Mouse (Mus musculus) G1E (cell line): ENCODE data around the gene Ccdc141. TPM values are rescaled to one million over a fixed set of nuclear protein-coding genes. Genes with fewer than 3 reads are reported as not detected.

Source experiments
- ATAC-seq: 2 replicates; pipeline ENCODE4 v1.8.0; 2016; ENCODE audit warnings: mild to moderate bottlenecking; ENCODE audit not compliant: insufficient number of reproducible peaks, poor library complexity, low FRiP score, severe bottlenecking; ENCODE audit errors: extremely low read depth
- DNase-seq: peaks from one replicate; pipeline ENCODE4 v3.0.0; 2012; ENCODE audit warnings: low spot score
- H3K27me3 ChIP-seq: 2 replicates; pipeline ENCODE4 v1.6.1; 2012; ENCODE audit warnings: mild to moderate bottlenecking, low read length, inconsistent platforms; ENCODE audit not compliant: insufficient read depth
- H3K36me3 ChIP-seq: replicated peaks from 2 replicates; pipeline ENCODE3; 2012; ENCODE audit warnings: mild to moderate bottlenecking, inconsistent platforms
- H3K4me1 ChIP-seq: 2 replicates; pipeline ENCODE4 v1.6.1; 2012; ENCODE audit warnings: low read depth, low read length, inconsistent platforms, mixed read lengths; ENCODE audit not compliant: insufficient read depth
- H3K4me3 ChIP-seq: 2 replicates; pipeline ENCODE4 v1.5.1; 2012; ENCODE audit warnings: low read depth, mild to moderate bottlenecking, inconsistent platforms, low read length, moderate library complexity, mixed read lengths
- H3K9me3 ChIP-seq: replicated peaks from 2 replicates; pipeline ENCODE4 v1.6.1; 2012; ENCODE audit warnings: inconsistent platforms
- CTCF ChIP-seq: IDR thresholded peaks from 2 replicates; pipeline ENCODE4 v1.5.1; 2012; ENCODE audit warnings: low read depth, low read length, inconsistent platforms, mixed read lengths
- GATA1 ChIP-seq: IDR thresholded peaks from 2 replicates; pipeline ENCODE4 v1.6.1; 2012; ENCODE audit warnings: borderline replicate concordance, low read length, inconsistent platforms, mixed read lengths
- GATA2 ChIP-seq: IDR thresholded peaks from 2 replicates; pipeline ENCODE4 v1.6.1; 2012; ENCODE audit warnings: low read depth, low read length, inconsistent platforms, borderline replicate concordance
- POLR2AphosphoS5 ChIP-seq: IDR thresholded peaks from 2 replicates; pipeline ENCODE4 v1.6.1; 2012; ENCODE audit warnings: low read depth, low read length, inconsistent platforms; ENCODE audit not compliant: insufficient replicate concordance
- TAL1 ChIP-seq: conservative IDR thresholded peaks from 2 replicates; pipeline ENCODE4 v1.6.1; 2012; ENCODE audit warnings: low read depth, low read length, inconsistent platforms, mixed read lengths
- polyA plus RNA-seq: library from polyadenylated mRNA; stranded (reverse); fragments of >175 nt; gene quantifications from 2 replicates; pipeline ENCODE4 v1.2.3, GENCODE M21; 2012
- total RNA-seq, 2 experiments: library from RNA; stranded (forward) in 1 of 2; stranded (reverse) in 1 of 2; fragments of 200-1000 nt in 1 of 2; fragments of >200 nt in 1 of 2; fragmentation: Nextera tagmentation in 1 of 2; gene quantifications; 2 replicates each; pipeline ENCODE4 v1.2.3; 2014 to 2017

Ccdc141 gene
- total and polyA plus RNA-seq, 3 experiments = 0.11 TPM; not detected in 2

DNA sequence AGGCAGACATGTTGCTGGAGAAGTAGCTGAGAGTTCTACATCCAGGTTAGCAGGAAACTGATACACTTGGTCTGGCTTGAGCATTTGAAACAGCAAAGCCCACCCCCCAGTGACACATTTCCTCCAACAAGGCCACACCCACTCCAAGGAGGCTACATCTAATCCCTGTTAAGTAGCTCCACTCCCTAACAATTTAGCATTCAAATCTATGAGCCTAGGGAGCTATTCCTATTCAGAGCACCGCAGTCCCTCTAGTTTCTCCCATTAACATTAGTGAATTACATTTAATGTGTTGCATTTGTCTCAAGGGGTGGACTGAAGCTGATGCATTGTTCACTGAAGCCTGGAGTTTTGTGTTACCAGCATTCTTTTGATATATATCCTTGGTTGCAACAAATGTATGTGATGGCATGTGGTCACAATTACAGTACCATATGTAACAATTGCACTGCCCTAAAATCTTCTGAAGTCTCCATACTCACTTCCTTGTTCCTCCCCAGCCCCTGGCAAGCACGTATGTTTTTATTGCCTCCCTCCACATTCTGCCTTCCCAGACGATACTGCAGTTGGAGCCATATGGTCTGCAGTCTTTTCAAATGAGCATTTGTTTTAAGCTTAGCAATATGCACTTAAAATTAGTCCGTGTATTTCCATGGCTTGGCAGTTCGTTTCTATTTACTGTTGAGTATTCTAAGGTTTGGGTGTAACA lies 177.8 kb downstream of the Ccdc141 start:
- DNase-seq (no peak), ATAC-seq (no peak)
- Histone ChIP-seq H3K9me3 (peaks cover 12% of the 10 kb centered on the region), H3K4me1 (no peaks in the 10 kb centered on the region), H3K27me3 (no peaks in the 10 kb centered on the region), H3K36me3 (no peaks in the 10 kb centered on the region), H3K4me3 (no peak overlapping the region)
- TF ChIP-seq TAL1 (no peak), GATA2 (no peak), GATA1 (no peak), CTCF (no peak), POLR2AphosphoS5 (no peak)

DNA sequence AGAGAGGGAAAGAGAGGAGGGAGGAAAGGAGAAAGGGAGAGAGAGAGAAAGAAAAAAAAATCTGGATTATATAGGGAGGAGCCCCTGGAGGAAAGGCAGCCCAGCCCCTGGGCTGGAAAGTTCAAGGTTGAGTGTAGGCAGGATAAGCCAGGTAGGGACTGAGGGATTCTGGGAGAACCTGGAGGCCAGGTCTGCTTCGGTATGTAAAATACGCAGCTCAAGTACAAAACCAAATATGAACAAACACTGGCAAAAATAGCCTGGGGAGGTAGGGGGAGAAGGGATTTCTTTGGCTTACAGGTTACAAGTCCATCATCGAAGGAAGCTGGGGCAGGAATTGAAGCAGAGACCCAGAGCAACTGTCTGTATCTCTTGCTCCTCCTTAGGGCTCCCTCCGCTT lies 183.1 kb downstream of the Ccdc141 start:
- no peak for ATAC-seq
- H3K4me3 ChIP-seq = no peak overlapping the region
- H3K4me1 ChIP-seq = no peaks in the 10 kb centered on the region
- H3K36me3 ChIP-seq = no peaks in the 10 kb centered on the region
- DNase-seq = no peak
- H3K9me3 ChIP-seq = peaks cover 30% of the 10 kb centered on the region
- no peaks in the 10 kb centered on the region for H3K27me3 ChIP-seq
- TF ChIP-seq TAL1 (no peak), GATA2 (no peak), GATA1 (no peak), CTCF (no peak), POLR2AphosphoS5 (no peak)

DNA sequence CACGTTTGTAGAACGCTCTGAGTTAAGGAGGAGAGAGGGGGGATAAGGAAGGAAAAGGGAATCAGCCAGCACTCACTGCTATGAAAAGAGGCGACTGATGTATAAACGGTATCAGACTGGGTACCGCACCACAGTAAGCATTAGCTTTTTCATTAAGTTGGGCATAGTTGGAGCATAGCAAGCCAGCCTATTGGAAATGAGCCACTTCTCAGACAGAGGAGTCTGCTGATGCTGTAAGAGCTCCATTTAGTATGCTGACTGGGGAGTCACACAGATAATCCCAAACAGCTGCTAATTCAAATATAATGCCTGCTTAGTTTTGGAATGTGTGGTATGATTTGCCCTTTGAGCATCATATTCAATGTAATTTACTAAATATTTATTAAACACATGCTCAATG lies 186.1 kb downstream of the Ccdc141 start:
- ATAC-seq (no peak), DNase-seq (no peak)
- no peak overlapping the region for H3K4me3 ChIP-seq
- TF ChIP-seq TAL1 (no peak), GATA1 (no peak), GATA2 (no peak)
- H3K36me3 ChIP-seq = no peaks in the 10 kb centered on the region
- peaks cover 36% of the 10 kb centered on the region for H3K9me3 ChIP-seq
- no peaks in the 10 kb centered on the region for H3K4me1 ChIP-seq
- no peaks in the 10 kb centered on the region for H3K27me3 ChIP-seq

DNA sequence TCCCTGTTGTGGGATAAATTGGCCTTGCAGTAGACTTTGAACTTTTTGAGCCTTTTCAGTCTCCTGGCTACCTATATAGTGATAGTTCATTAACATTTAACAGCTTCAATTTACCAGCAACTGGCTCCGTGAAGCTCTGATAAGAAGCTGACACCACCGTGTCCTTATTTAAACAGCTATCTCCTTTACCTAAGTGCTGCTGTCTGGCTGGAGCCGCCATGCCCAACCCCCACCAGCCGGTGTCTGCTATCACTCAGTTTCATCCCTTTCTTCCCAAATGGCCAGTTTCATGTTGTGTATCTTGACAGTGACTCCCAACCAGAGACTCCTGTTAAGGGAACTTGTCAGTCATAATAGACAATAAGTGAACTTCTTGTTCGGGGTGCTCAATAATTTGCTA lies 186.8 kb downstream of the Ccdc141 start:
- no peak for ATAC-seq

DNA sequence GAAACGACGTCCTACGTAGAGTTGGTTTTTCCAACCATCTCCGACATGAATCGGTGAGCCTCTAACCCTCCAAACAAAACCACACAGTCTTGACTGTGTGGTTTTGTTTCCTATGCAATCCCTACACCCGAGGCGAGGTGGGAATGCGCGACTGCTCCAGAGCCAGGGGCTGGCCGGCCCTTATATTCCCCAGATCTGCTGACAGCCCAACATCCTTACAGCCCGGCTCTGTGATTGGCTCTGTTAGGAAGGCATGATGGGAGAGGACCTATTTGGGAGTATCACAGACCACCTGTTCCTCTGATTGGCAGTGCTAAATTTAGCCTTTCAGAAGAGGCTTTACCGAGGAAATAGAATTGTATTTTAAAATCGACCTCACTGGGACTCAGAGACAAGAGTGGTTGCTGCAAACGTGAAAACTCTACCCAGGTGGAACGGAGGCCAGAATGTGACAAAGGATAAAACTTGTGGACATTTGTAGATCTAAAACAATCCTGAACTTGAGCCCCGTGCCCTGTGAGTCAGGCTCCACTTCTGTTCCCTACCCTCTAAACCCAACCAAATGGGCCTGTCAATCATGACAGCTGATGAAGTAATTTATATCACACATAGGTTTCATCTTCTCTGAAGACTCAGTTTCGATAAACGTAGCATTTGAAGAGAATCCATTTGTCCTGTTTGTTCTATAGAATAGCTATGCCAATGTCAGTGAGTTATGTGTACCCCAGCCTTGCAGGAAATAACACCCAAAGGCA lies 187.9 kb downstream of the Ccdc141 start, which contains the start of gene Ttn:
Gene Ttn, minus strand, starts transcription at position 157 of the 755 bp plus-strand sequence.
- H3K36me3 ChIP-seq = no peaks in the 10 kb centered on the region
- no peaks in the 10 kb centered on the region for H3K4me1 ChIP-seq
- TF ChIP-seq GATA1 (no peak), GATA2 (no peak), CTCF (no peak), TAL1 (no peak), POLR2AphosphoS5 (no peak)
- DNase-seq (no peak), ATAC-seq (no peak)
- H3K9me3 ChIP-seq = peaks cover 37% of the 10 kb centered on the region
- H3K27me3 ChIP-seq = no peaks in the 10 kb centered on the region
- H3K4me3 ChIP-seq = no peak within 1 kb of the TSS

More for the DNA sequence above, 186.8 kb downstream of the Ccdc141 start:
- Histone ChIP-seq H3K4me3 (no peak overlapping the region), H3K36me3 (no peaks in the 10 kb centered on the region), H3K9me3 (peaks cover 36% of the 10 kb centered on the region), H3K27me3 (no peaks in the 10 kb centered on the region), H3K4me1 (no peaks in the 10 kb centered on the region)
- TF ChIP-seq GATA1 (no peak), POLR2AphosphoS5 (no peak)
- no peak for DNase-seq

DNA sequence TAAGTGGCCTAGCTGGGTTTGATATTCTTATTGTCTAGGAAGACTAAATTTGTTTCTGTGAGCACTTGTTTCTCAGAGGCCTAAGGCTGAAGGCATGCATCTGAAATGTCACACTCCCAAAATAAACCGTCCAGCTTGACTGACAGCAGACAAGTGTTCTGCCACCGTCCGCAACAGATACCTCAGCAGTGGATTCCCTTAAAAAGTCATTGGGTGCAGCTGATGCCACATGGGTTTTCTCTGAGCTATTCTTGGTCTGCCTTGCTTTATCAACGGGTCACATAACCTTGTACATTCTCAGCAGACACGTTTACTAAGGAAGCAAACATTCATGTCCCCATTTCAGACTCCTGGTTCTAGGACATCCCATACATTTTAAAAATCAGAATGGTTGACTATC lies 188.7 kb downstream of the Ccdc141 start:
- no peaks in the 10 kb centered on the region for H3K27me3 ChIP-seq
- no peak for ATAC-seq
- no peaks in the 10 kb centered on the region for H3K4me1 ChIP-seq
- no peaks in the 10 kb centered on the region for H3K36me3 ChIP-seq
- DNase-seq = no peak
- TF ChIP-seq GATA2 (no peak), CTCF (no peak), GATA1 (no peak), TAL1 (no peak), POLR2AphosphoS5 (no peak)
- no peak overlapping the region for H3K4me3 ChIP-seq
- H3K9me3 ChIP-seq = peaks cover 43% of the 10 kb centered on the region

DNA sequence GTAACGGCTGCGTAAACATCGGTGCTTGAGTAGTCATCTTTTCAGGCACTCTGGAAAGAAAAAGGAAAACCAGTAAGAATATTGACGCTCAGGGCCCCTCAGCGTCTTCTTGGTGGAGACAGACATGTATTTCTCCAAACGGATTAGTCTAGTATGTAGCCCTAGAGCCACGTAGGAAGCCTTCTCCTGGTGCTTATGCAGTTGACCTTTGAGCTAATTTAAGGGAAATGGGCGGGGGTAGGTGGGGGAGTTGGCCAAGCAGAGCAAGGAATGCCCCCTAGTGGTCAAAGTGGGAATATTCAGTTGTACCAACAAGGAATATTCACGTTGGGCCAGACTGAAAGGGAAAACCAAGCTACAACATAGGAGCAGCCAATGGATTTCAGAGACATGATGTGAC lies 190.3 kb downstream of the Ccdc141 start:
- Histone ChIP-seq H3K27me3 (no peaks in the 10 kb centered on the region), H3K36me3 (no peaks in the 10 kb centered on the region), H3K4me3 (no peak overlapping the region), H3K4me1 (no peaks in the 10 kb centered on the region), H3K9me3 (peaks cover 48% of the 10 kb centered on the region)
- no peak for ATAC-seq
- no peak for DNase-seq
- TF ChIP-seq GATA1 (no peak), CTCF (no peak), TAL1 (no peak), GATA2 (no peak), POLR2AphosphoS5 (no peak)
